Mouse (Mus musculus): ENCODE results near the gene Arl6ip6. TPM values are rescaled to one million over a fixed set of nuclear protein-coding genes. Genes with fewer than 3 reads are reported as not detected.

The Arl6ip6 gene
- total RNA-seq, 2 experiments from 2014 or later, result 29.8 to 40.2 TPM

Other genes starting within 250 kb of the Arl6ip6 start
- 96.2 and 112 TPM in 2 replicates for gene Prpf40a, start 442 bp upstream of the Arl6ip6 start, total RNA-seq (2014; fragmentation: Nextera tagmentation)
- gene Prpf40a, start 442 bp upstream of the Arl6ip6 start, total RNA-seq (2017), result 180 and 264 TPM in 2 replicates